Mouse (Mus musculus) thymus, adult 2 months (tissue): Measurements from ENCODE around the gene Pmvk. TPM values are rescaled to one million over a fixed set of nuclear protein-coding genes. Genes with fewer than 3 reads are reported as not detected.

Experiments used
- DNase-seq: peaks from one replicate; pipeline ENCODE4 v3.0.0; 2021
- H3K27ac ChIP-seq: fragments of 200-500 bp; 2 replicates; pipeline ENCODE4 v1.5.1; 2012; ENCODE audit warnings: low read length, control low read depth; ENCODE audit not compliant: control insufficient read depth, insufficient read depth
- H3K27me3 ChIP-seq: fragments of 200-500 bp; 2 replicates; pipeline ENCODE4 v1.6.1; 2012; ENCODE audit warnings: mild to moderate bottlenecking, low read length, moderate library complexity, mixed read lengths; ENCODE audit not compliant: control insufficient read depth, insufficient read depth
- H3K36me3 ChIP-seq: fragments of 200-500 bp; 2 replicates; pipeline ENCODE4 v1.6.1; 2012; ENCODE audit warnings: mild to moderate bottlenecking, low read length, moderate library complexity; ENCODE audit not compliant: control insufficient read depth, insufficient read depth
- H3K4me1 ChIP-seq: fragments of 200-500 bp; replicated peaks from 2 replicates; pipeline ENCODE4 v1.6.1; 2012; ENCODE audit warnings: low read length; ENCODE audit not compliant: control insufficient read depth, insufficient read depth
- H3K4me3 ChIP-seq: fragments of 200-500 bp; 2 replicates; pipeline ENCODE4 v1.5.1; 2012; ENCODE audit warnings: mild to moderate bottlenecking, low read length, control low read depth, moderate library complexity; ENCODE audit not compliant: control insufficient read depth, insufficient read depth
- CTCF ChIP-seq: fragments of 200-500 bp; IDR thresholded peaks from 2 replicates; pipeline ENCODE4 v1.5.1; 2012; ENCODE audit warnings: mild to moderate bottlenecking, control low read depth, low read length, moderate library complexity, borderline replicate concordance; ENCODE audit not compliant: control insufficient read depth, poor library complexity, insufficient read depth; ENCODE audit errors: extremely low read depth
- POLR2A ChIP-seq: fragments of 200-500 bp; IDR thresholded peaks from 2 replicates; pipeline ENCODE4 v1.6.1; 2012; ENCODE audit warnings: mild to moderate bottlenecking, low read length, control low read depth, moderate library complexity; ENCODE audit not compliant: control insufficient read depth, poor library complexity, insufficient read depth; ENCODE audit errors: extremely low read depth
- WGBS: fragments of 180-500 bp; shearing (Covaris S2); methylation state at CpG from one replicate; pipeline ENCODE4 v1.1.7; 2018; 5-methylcytosine and 5-hydroxymethylcytosine counted together
- polyA plus RNA-seq: library from polyadenylated mRNA; depleted of rRNA; stranded (reverse); fragments of >200 nt; gene quantifications from 2 replicates; pipeline ENCODE4 v1.2.3, GENCODE M21; 2012

The Pmvk gene
- polyA plus RNA-seq, 1 experiment, result 22.6 TPM

DNA sequence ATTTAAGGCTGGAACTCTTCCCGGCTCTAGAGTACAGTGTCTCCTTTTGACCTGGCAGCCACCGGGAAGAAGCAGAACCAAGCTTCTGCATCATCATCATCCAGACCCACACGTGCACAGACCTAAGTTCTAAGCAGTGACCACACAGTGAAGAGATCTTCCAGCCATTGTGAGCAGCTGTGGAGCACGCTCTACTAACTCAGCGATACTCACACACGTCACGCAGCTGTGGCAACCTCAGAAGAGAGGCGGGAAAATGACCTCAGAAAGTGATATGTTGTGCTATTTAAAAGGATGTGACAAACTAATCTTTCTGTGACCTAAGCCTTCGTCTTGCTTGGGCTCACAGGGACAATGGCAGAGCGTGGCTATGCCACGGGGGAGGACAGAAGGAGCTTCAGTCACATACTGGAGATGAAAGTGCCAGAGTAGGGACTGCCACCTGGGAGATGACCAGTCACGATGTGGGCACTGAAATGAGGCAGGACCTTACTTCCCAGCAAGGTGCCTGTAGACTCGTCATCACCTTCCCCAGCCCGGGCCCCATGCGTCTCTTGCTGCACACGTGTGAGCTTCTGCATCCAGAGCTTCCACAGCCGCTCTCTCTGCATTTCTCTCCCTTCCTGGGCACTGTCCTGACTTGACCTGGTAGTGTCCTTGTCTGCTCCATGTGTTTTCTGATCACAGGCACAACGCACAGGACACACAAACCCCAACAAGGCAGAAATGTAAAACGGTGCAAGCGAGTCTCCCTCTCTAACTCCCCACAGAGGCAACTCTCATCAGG, 32.8 kb downstream of the Pmvk start:
- Histone ChIP-seq H3K4me1 (no peaks in the 10 kb centered on the region), H3K36me3 (no peaks in the 10 kb centered on the region), H3K4me3 (no peak overlapping the region), H3K27me3 (no peaks in the 10 kb centered on the region; the same call in 1 of the 2 replicates), H3K27ac (no peak overlapping the region)
- WGBS, result 66% methylated on average over 20 of the region's 20 CpGs
- no peak for TF ChIP-seq CTCF
- no peak for TF ChIP-seq POLR2A
- no peak for DNase-seq

DNA sequence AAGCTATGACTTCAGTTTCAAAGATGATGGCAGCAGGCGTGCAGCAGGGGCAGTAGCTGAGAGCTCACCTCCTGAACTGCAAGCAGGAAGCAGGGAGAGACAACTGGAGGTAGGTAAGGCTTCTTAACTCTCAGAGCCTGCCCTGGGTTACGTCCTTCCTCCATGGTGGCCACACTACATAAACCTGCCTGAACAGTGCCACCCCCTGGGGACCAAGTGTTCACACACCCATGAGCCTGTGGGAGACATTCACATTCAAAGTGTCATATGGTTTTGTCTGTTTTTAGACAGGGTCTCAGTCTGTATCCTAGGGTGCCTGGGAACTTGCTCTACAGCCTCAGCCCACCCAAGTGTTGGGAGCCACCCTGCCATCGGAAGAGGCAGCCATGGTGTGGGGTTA, 36.4 kb downstream of the Pmvk start:
- Histone ChIP-seq H3K4me3 (no peak overlapping the region), H3K36me3 (no peaks in the 10 kb centered on the region)
- 88% methylated on average over 3 of the region's 3 CpGs for WGBS

DNA sequence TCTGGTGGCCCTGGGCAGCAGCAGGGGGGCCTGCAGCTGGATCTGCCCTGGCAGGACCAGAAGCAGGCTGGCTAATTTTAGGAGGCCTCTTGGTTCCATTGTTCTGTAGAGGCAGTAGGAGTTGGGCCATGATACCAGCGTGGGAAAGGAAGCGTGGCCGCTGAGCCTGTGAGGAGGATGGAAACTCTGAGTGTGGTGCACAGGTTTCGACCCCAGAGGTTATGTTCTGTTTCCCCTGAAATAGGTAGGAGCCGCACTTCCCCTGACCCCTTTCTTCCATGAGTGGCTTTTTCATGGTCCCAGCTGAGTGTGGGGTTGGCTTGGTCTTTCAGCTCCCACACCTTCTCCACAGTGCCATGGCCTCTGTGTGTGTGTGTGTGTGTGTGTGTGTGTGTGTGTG, 37.2 kb downstream of the Pmvk start:
- 74% methylated on average over 5 of the region's 5 CpGs for WGBS
- H3K27ac ChIP-seq, result no peak overlapping the region
- H3K4me1 ChIP-seq, result no peaks in the 10 kb centered on the region
- H3K4me3 ChIP-seq, result no peak overlapping the region
- no peaks in the 10 kb centered on the region; the same call in 1 of the 2 replicates for H3K27me3 ChIP-seq
- no peak for TF ChIP-seq CTCF
- no peak for TF ChIP-seq POLR2A
- H3K36me3 ChIP-seq, result no peaks in the 10 kb centered on the region
- no peak for DNase-seq

More for the DNA sequence above, 36.4 kb downstream of the Pmvk start:
- Histone ChIP-seq H3K27me3 (no peaks in the 10 kb centered on the region; the same call in 1 of the 2 replicates), H3K4me1 (no peaks in the 10 kb centered on the region), H3K27ac (no peak overlapping the region)
- no peak for TF ChIP-seq CTCF
- no peak for TF ChIP-seq POLR2A
- no peak for DNase-seq

DNA sequence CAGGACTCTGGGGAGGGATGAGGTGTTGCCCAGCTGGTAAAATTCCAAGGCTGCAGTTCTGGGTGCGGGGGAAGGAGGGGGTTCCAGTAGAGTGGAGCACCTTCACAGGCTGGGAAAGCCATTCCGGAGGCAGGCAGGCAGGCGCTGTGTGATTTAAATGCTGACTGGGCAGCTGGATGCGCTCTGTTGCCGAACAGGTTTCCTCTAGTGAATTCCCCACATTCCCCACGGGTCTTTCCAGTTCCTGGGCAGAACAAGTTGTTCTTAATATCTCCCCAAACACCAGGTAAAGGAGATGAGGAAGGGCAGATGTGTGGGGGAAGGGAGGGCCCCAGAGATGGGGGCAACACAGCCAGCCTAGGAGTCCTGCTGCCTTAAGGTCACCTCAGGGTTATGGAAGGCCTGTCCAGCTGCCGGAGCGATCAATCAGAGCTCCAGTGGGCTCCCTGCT, 38.4 kb downstream of the Pmvk start:
- Histone ChIP-seq H3K4me3 (no peak overlapping the region), H3K36me3 (no peaks in the 10 kb centered on the region), H3K27ac (no peak overlapping the region), H3K4me1 (no peaks in the 10 kb centered on the region), H3K27me3 (no peaks in the 10 kb centered on the region; the same call in 1 of the 2 replicates)
- DNase-seq, result no peak
- TF ChIP-seq POLR2A (no peak), CTCF (no peak)
- 82% methylated on average over 8 of the region's 8 CpGs for WGBS

DNA sequence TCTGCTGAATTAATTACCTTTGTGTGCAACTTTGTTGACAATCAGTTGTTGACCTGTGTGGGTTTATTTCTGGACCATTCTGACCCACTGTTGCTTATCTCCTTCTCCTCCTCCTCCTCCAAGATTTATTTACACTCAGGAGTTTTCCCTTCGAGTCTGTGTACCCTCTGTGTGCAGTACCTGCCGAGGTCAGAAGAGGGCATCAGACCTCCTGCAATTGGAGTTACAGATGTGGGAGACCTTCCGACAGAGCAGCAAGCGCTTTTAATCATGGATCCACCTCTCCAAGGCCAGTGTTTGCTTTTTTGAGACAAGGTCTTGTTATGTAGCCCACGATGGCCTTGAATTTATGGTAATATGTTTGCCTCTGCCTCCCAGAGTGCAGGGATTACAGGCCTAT, 40.3 kb downstream of the Pmvk start:
- no peaks in the 10 kb centered on the region for H3K36me3 ChIP-seq
- TF ChIP-seq CTCF (no peak), POLR2A (no peak)
- WGBS, result 95% methylated on average over 5 of the region's 5 CpGs
- DNase-seq, result no peak
- no peak overlapping the region for H3K4me3 ChIP-seq
- no peaks in the 10 kb centered on the region; the same call in 1 of the 2 replicates for H3K27me3 ChIP-seq
- H3K4me1 ChIP-seq, result no peaks in the 10 kb centered on the region
- no peak overlapping the region for H3K27ac ChIP-seq

DNA sequence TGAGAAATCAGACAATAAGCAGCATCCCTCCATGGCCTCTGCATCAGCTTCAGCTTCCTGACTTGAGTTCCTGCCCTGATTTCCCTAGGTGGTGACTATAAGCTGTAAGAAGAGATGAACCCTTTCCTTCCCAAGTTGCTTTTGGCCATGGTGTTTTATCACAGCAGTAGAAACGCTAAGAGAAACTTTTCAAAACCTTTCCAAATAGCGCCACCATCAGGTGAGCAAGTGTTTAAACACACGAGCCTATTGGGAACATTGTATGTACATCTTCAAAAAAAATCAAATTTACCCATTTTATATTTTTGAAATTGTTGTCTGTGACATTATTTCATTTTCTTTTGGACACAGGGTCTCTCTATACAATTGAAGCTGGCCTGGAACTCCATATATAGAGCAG, 42.0 kb downstream of the Pmvk start:
- no peak for DNase-seq

More for the DNA sequence above, 42.0 kb downstream of the Pmvk start:
- Histone ChIP-seq H3K27me3 (no peaks in the 10 kb centered on the region), H3K4me3 (no peak overlapping the region), H3K27ac (no peak overlapping the region), H3K4me1 (no peaks in the 10 kb centered on the region), H3K36me3 (no peaks in the 10 kb centered on the region)
- 82% methylated on average over 3 of the region's 3 CpGs for WGBS
- TF ChIP-seq POLR2A (no peak), CTCF (no peak)
